Mouse (Mus musculus) embryonic facial prominence, embryonic 14.5 days (tissue): ENCODE measurements around the gene Dyrk1a. TPM values are rescaled to one million over a fixed set of nuclear protein-coding genes. Genes with fewer than 3 reads are reported as not detected.

ENCODE experiments used
- ATAC-seq: fragments of 200-750 bp; cut with Nextera tagmentation; 2 replicates; pipeline ENCODE4 v1.8.0; 2017; ENCODE audit warnings: low read depth, moderate number of reproducible peaks, moderate TSS enrichment
- DNase-seq: peaks from one replicate; pipeline ENCODE4 v3.0.0-alpha.2; 2015; ENCODE audit warnings: low spot score
- H3K27ac ChIP-seq: fragments of 300-500 bp; sonication (generic); replicated peaks from 2 replicates; pipeline ENCODE4 v1.5.1; 2014; ENCODE audit warnings: low read depth, mild to moderate bottlenecking, low read length, moderate library complexity
- H3K27me3 ChIP-seq: fragments of 300-500 bp; sonication (generic); replicated peaks from 2 replicates; pipeline ENCODE4 v1.6.1; 2014; ENCODE audit warnings: low read length; ENCODE audit not compliant: control insufficient read depth, insufficient read depth
- H3K36me3 ChIP-seq: fragments of 300-500 bp; sonication (generic); 2 replicates; pipeline ENCODE4 v1.6.1; 2014; ENCODE audit warnings: low read length, mixed read lengths; ENCODE audit not compliant: control insufficient read depth, insufficient read depth
- H3K4me1 ChIP-seq: fragments of 300-500 bp; sonication (generic); 2 replicates; pipeline ENCODE4 v1.6.1; 2014; ENCODE audit warnings: antibody characterized with exemption, low read length; ENCODE audit not compliant: control insufficient read depth, insufficient read depth
- H3K4me2 ChIP-seq: fragments of 300-500 bp; sonication (generic); 2 replicates; pipeline ENCODE4 v1.6.1; 2014; ENCODE audit warnings: low read depth, mild to moderate bottlenecking, low read length, moderate library complexity, mixed read lengths
- H3K4me3 ChIP-seq: fragments of 300-500 bp; sonication (generic); 2 replicates; pipeline ENCODE4 v1.5.1; 2014; ENCODE audit warnings: low read depth, mild to moderate bottlenecking, low read length
- H3K9ac ChIP-seq: fragments of 300-500 bp; sonication (generic); 2 replicates; pipeline ENCODE4 v1.6.1; 2014; ENCODE audit warnings: low read depth, mild to moderate bottlenecking, low read length, moderate library complexity, mixed read lengths
- H3K9me3 ChIP-seq: fragments of 300-500 bp; sonication (generic); 2 replicates; pipeline ENCODE4 v1.6.1; 2016; ENCODE audit warnings: low read length; ENCODE audit not compliant: control insufficient read depth
- WGBS: fragments of 180-500 bp; shearing (Covaris S2); extraction: QIAGEN DNeasy Blood & Tissue Kit; methylation state at CpG from one replicate; pipeline ENCODE4 v1.1.7; 2014; 5-methylcytosine and 5-hydroxymethylcytosine counted together
- polyA plus RNA-seq: library from polyadenylated mRNA; unstranded; fragments of >200 nt; fragmentation: Nextera tagmentation; extraction: Ambion mirVana; gene quantifications from 2 replicates; pipeline ENCODE4 v1.2.1, GENCODE M21; 2014

Gene Dyrk1a
- polyA plus RNA-seq, 1 experiment from 2014 or later: 11.2 TPM

DNA sequence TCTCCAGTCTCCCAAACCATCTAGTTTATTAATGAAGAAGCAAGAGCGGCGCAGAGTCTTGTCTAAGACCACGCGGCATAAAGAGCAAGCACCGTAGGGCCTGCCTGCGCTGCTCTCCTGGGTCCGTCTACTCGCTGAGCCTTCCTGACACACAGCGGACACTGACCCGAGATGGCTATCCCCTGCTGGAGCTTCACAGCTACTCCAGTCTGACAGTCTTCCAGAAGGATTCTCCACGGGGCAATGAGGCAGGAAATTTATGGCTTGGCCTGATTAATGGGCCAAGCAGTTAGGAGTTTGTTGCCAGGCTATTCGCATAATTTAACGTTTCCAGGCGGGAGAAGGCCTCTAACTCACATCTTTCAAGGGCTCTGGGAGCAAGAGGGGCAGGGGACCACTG lies 144.7 kb downstream of the Dyrk1a start:
- Histone ChIP-seq H3K27me3 (no peaks in the 10 kb centered on the region), H3K9ac (no peak overlapping the region), H3K36me3 (no peaks in the 10 kb centered on the region), H3K27ac (no peak overlapping the region), H3K4me1 (no peaks in the 10 kb centered on the region), H3K4me2 (no peak overlapping the region), H3K4me3 (no peak overlapping the region), H3K9me3 (0 out of 2 replicates have a peak, but pooled peaks cover 7% of the 10 kb centered on the region)
- DNase-seq: no peak
- 70% methylated on average over 14 of the region's 14 CpGs for WGBS
- ATAC-seq: no peak

DNA sequence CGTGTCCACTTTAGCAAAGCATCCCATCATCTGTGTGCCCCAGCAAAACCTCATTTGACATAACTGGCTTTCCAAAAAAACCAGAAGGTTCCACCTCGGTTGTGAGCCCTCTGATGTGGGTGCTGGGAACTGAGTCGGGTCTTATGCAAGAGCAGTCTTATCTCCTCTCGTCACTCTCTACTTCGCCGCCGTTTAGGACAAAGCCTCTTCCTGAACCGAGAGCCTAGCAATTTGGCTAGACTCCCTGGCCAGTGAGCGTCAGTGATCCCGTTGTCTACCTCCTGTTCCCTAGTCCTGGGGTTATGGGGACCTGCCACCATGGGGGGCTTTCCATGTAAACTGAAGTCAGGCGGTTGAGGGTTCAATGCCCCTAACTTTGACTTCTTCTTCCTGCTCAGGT lies 147.2 kb downstream of the Dyrk1a start:
- Histone ChIP-seq H3K27ac (no peak overlapping the region), H3K36me3 (no peaks in the 10 kb centered on the region), H3K27me3 (no peaks in the 10 kb centered on the region), H3K4me2 (no peak overlapping the region), H3K9me3 (0 out of 2 replicates have a peak, but pooled peaks cover 7% of the 10 kb centered on the region), H3K4me3 (no peak overlapping the region), H3K4me1 (no peaks in the 10 kb centered on the region), H3K9ac (no peak overlapping the region)
- no peak for DNase-seq
- 91% methylated on average over 11 of the region's 11 CpGs for WGBS
- no peak for ATAC-seq

DNA sequence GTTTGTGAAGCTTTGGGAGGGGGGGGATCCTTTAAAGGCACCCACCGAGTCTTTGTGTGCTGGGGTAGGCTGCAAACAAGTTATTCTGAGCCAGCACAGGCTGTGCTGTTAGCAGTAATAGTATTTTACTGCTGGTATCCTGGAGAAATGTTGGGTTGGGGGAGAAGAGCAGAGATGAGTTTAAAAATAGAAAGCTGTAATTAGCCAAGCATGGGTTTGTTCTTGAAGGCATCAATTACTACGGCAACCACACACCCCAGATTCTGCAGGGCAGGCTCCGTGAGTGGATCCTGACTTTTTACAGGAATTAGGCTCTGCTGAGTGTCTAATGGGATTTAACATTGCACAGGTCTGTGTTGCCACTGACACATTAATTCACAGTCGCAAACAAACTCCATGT lies 149.1 kb downstream of the Dyrk1a start:
- DNase-seq (peak; percentile 33), ATAC-seq (no peak; the same call in 1 of the 2 replicates)
- Histone ChIP-seq H3K4me1 (no peaks in the 10 kb centered on the region), H3K27me3 (no peaks in the 10 kb centered on the region), H3K27ac (peak overlapping the region; percentile 54; the same call in 1 of the 2 replicates), H3K36me3 (no peaks in the 10 kb centered on the region), H3K4me2 (no peak overlapping the region), H3K9ac (no peak overlapping the region), H3K4me3 (no peak overlapping the region), H3K9me3 (0 out of 2 replicates have a peak, but pooled peaks cover 7% of the 10 kb centered on the region)
- 53% methylated on average over 4 of the region's 4 CpGs for WGBS

DNA sequence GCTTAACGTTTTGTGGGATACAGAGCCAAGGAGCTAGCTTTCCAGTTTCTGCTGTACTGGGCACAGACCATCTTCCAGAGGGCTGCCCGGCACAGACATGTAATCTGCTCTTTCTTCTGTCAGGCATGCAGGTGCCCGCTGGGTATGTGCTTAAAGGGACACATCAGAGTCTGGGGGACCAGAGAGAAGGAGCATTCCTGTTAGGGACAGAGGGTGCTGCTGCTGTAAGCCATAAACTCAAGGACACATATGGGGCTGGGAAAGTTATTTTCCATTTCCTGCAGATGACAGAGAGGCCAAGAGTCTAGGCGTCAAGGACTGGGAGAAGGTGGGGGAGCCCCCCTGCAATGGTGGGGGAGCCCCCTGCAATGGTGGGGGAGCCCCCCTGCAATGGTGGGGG lies 149.7 kb downstream of the Dyrk1a start:
- no peak for DNase-seq
- ATAC-seq: no peak
- WGBS: 59% methylated on average over 4 of the region's 4 CpGs

DNA sequence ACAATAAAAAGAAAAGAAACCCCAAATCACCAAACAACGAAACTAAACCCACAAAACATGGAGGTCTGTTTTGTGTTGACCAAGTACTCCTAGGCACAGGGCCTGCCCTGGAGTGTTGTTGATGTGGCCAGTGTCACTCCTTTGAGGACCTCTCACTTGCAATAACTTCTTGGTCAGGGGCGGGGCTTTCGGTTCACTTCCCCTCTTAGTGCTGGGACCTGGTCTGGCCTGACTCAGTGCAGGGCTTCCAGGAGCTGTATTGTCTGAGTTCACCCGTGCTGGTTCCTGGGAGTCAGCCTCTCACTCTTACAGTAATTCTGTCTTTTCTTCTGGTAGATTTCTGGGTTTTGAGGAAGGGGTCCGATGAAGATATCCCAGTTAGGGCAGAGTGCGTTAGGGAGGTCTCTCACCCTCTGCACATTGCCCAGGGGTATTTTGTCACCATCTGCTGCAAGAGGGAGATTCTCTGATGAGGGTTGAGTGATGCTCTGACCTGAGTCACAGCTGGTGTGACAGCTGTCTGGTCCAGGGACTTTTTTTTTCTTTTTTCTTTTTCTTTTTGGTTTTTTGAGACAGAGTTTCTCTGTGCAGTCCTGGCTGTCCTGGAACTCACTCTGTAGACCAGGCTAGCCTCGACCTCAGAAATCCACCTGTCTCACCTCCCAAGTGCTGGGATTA lies 150.8 kb downstream of the Dyrk1a start:
- Histone ChIP-seq H3K36me3 (no peaks in the 10 kb centered on the region), H3K9ac (no peak overlapping the region), H3K27me3 (no peaks in the 10 kb centered on the region), H3K9me3 (0 out of 2 replicates have a peak, but pooled peaks cover 7% of the 10 kb centered on the region), H3K4me1 (peaks cover 8% of the 10 kb centered on the region; the same call in 1 of the 2 replicates), H3K4me3 (no peak overlapping the region), H3K27ac (peak overlapping the region; percentile 48; the same call in 1 of the 2 replicates), H3K4me2 (no peak overlapping the region)
- ATAC-seq (no peak), DNase-seq (no peak)
- WGBS: 56% methylated on average over 7 of the region's 7 CpGs

More for the DNA sequence above, 149.7 kb downstream of the Dyrk1a start:
- H3K27ac ChIP-seq: no peak overlapping the region
- no peaks in the 10 kb centered on the region for H3K36me3 ChIP-seq
- H3K4me3 ChIP-seq: no peak overlapping the region
- peaks cover 1% of the 10 kb centered on the region; the same call in 1 of the 2 replicates for H3K4me1 ChIP-seq
- no peak overlapping the region for H3K4me2 ChIP-seq
- 0 out of 2 replicates have a peak, but pooled peaks cover 7% of the 10 kb centered on the region for H3K9me3 ChIP-seq
- no peaks in the 10 kb centered on the region for H3K27me3 ChIP-seq
- no peak overlapping the region for H3K9ac ChIP-seq

DNA sequence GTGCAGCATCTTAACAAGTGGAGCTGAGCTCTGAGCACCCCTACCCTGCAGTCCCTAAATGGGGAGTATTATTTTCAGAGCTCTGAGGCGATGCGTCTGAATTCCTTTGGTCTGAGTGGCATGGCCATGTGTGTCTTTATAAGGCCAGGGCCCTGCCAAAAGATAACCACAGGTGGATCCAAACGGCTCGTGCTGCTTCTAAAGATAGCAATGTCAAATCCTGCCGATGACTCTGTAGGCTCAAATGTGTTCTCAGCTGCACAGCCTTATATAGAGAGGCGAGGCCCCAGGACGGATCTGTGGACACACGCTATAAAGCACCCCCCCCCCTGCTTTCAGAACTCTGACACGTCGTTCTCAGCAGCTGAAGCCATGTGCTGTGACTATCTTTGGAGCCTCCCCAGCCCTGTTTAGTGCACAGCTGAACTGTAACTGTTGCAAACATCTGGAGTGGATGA lies 151.8 kb downstream of the Dyrk1a start:
- no peak overlapping the region for H3K4me2 ChIP-seq
- WGBS: 66% methylated on average over 10 of the region's 10 CpGs
- DNase-seq (peak; percentile 85), ATAC-seq (peak; percentile 58)
- no peak overlapping the region for H3K4me3 ChIP-seq
- no peaks in the 10 kb centered on the region for H3K27me3 ChIP-seq
- no peaks in the 10 kb centered on the region for H3K36me3 ChIP-seq
- H3K4me1 ChIP-seq: peaks cover 8% of the 10 kb centered on the region; the same call in 1 of the 2 replicates
- 0 out of 2 replicates have a peak, but pooled peaks cover 4% of the 10 kb centered on the region for H3K9me3 ChIP-seq
- no peak overlapping the region for H3K27ac ChIP-seq
- H3K9ac ChIP-seq: no peak overlapping the region

DNA sequence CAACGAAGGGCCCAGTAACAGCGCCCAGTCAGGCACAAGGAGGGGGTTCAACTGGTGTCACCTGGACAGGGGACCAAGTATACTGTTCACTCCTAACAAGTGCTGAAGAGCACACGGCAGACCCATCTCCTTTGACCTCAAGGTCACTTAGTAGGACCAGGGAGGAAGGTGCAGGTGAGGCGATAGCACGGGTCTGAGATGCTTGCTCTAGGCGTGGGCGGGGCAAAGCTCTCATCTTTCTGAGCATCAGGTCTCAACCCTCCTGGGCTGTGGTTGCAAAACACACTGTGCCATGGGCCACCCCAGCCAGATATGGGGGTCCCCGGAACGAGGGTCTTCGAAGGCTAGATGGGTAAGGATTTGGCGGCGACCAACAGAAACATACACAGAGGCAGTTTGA lies 153.1 kb downstream of the Dyrk1a start:
- DNase-seq: no peak
- Histone ChIP-seq H3K4me1 (peaks cover 8% of the 10 kb centered on the region; the same call in 1 of the 2 replicates), H3K27me3 (no peaks in the 10 kb centered on the region), H3K9me3 (no peaks in the 10 kb centered on the region), H3K4me3 (no peak overlapping the region), H3K27ac (no peak overlapping the region), H3K36me3 (no peaks in the 10 kb centered on the region), H3K4me2 (no peak overlapping the region), H3K9ac (no peak overlapping the region)
- ATAC-seq: no peak
- WGBS: 83% methylated on average over 12 of the region's 12 CpGs

DNA sequence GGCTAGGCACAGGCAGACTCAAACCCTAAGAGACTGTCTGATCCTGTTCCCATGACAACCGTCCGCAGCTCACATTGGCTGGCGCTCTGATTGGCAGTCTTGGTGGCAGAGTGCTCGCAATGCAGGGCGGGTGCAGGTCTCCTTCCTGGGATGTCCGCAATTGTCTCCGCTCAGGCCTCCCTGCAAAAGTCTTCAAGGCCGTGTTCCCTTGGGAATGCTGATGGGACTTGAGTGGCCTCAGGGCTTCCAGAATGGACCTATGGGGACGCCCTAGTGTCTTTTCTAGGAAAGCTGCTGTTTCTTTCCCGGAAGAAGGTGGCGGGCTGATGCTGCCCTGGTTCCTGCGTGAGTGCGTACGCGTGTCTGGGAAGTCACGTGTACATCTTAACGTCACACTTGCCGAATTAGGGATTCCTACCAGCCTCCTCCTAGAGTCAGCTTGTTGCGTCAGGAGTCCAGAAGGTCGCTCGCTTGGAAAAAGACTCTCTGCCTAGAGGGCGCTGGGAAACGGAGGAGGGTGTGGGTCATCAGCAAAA lies 154.3 kb downstream of the Dyrk1a start:
- Histone ChIP-seq H3K4me2 (peak overlapping the region; percentile 86), H3K9ac (peak overlapping the region; percentile 60), H3K4me1 (peaks cover 8% of the 10 kb centered on the region; the same call in 1 of the 2 replicates), H3K9me3 (0 out of 2 replicates have a peak, but pooled peaks cover 3% of the 10 kb centered on the region), H3K27me3 (no peaks in the 10 kb centered on the region), H3K36me3 (no peaks in the 10 kb centered on the region), H3K4me3 (peak overlapping the region; percentile 49), H3K27ac (peak overlapping the region; percentile 52)
- peak; percentile 93 for DNase-seq
- ATAC-seq: peak; percentile 89
- under 1% methylated on average over 22 of the region's 23 CpGs for WGBS
